Mouse (Mus musculus): ENCODE data around the gene Nhlh2.

The Nhlh2 gene

GRCm38 (mm10) chr3:102009926-102010381 is at the start of gene Nhlh2:
Gene Nhlh2, plus strand, starts transcription at chr3:102010076.
- no peak for DNase-seq (ENCODE audit: low read depth, low spot score)

GRCm38 (mm10) chr3:101961146-101961835 is 48.6 kb upstream of the Nhlh2 start:
- no peak for DNase-seq (ENCODE audit: low read depth, low spot score)

GRCm38 (mm10) chr3:101963501-101963900 is 46.4 kb upstream of the Nhlh2 start:
- no peak for DNase-seq (ENCODE audit: low read depth, low spot score)

- DNase-seq (ENCODE audit: low read depth, low spot score), result peak; percentile 11
These were observed 45.5 kb upstream of the Nhlh2 start for GRCm38 (mm10) chr3:101964352-101964751.

GRCm38 (mm10) chr3:101966825-101967558 is 42.9 kb upstream of the Nhlh2 start:
- DNase-seq (ENCODE audit: low read depth, low spot score), result peak; percentile 11

GRCm38 (mm10) chr3:101975337-101975736 is 34.5 kb upstream of the Nhlh2 start:
- DNase-seq (ENCODE audit: low read depth, low spot score), result no peak

GRCm38 (mm10) chr3:101978299-101978994 is 31.4 kb upstream of the Nhlh2 start:
- DNase-seq (ENCODE audit: low read depth, low spot score), result no peak

- no peak for DNase-seq (ENCODE audit: low read depth, low spot score)
These were observed 26.0 kb upstream of the Nhlh2 start for GRCm38 (mm10) chr3:101983917-101984316.

- no peak for DNase-seq (ENCODE audit: low read depth, low spot score)
These were observed 24.2 kb upstream of the Nhlh2 start for GRCm38 (mm10) chr3:101985634-101986033.

- DNase-seq (ENCODE audit: low read depth, low spot score), result no peak
These were observed 19.7 kb upstream of the Nhlh2 start for GRCm38 (mm10) chr3:101990136-101990535.

- no peak for DNase-seq (ENCODE audit: low read depth, low spot score)
These were observed 18.8 kb upstream of the Nhlh2 start for GRCm38 (mm10) chr3:101990995-101991516.

GRCm38 (mm10) chr3:101997851-101998250 is 12.0 kb upstream of the Nhlh2 start:
- no peak for DNase-seq (ENCODE audit: low read depth, low spot score)

- no peak for DNase-seq (ENCODE audit: low read depth, low spot score)
These were observed 923 bp downstream of the Nhlh2 start for GRCm38 (mm10) chr3:102010681-102011317.

GRCm38 (mm10) chr3:102011318-102012075 is 1.6 kb downstream of the Nhlh2 start:
- peak; percentile 49 for DNase-seq (ENCODE audit: low read depth, low spot score)

- no peak for DNase-seq (ENCODE audit: low read depth, low spot score)
These were observed 2.3 kb downstream of the Nhlh2 start for GRCm38 (mm10) chr3:102012076-102012610.

GRCm38 (mm10) chr3:102012611-102013211 is 2.8 kb downstream of the Nhlh2 start:
- DNase-seq (ENCODE audit: low read depth, low spot score), result no peak

GRCm38 (mm10) chr3:102020604-102021003 is 10.7 kb downstream of the Nhlh2 start:
- DNase-seq (ENCODE audit: low read depth, low spot score), result no peak

GRCm38 (mm10) chr3:102022721-102023120 is 12.8 kb downstream of the Nhlh2 start:
- DNase-seq (ENCODE audit: low read depth, low spot score), result no peak

GRCm38 (mm10) chr3:102023337-102023736 is 13.5 kb downstream of the Nhlh2 start:
- no peak for DNase-seq (ENCODE audit: low read depth, low spot score)

GRCm38 (mm10) chr3:102023829-102024228 is 14.0 kb downstream of the Nhlh2 start:
- DNase-seq (ENCODE audit: low read depth, low spot score), result no peak

All from forelimb bud, embryonic 11.5 days (tissue).